7 mouse cellular contexts compared by ENCODE assay signal in the genomic region with DNA sequence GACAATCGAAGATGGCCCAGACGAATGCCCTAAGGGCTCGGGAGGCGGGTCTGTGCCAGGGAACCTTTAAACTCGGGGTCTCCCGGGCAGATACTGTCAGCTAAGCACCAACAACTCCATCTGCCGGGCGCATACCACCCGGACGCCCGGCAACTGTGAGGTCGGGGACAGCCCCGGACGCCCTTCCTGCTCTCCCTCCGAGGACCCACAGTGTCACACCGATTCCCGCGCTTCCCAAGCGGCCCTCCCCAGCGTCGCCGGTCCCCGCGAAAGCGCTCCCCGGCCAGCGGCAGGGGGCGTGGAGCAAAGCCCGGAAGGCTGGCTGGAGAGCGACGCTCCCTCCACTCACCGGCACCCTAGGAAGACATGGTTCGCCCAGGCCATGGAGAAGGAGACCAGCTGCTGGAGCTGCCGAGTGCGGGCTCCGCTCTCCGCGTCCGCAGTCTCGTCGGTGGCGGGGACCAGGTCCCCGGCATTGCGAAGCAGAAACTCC. TPM values are rescaled to one million over a fixed set of nuclear protein-coding genes. Genes with fewer than 3 reads are reported as not detected.
DNase-seq lines count a peak whose midpoint lies in the region; ATAC-seq and TF ChIP-seq lines count a peak whose summit lies in the region.

No protein-coding gene starts in this region.

- peaks cover 4% of the 10 kb centered on the region; the same call in 1 of the 2 replicates for H3K4me1 ChIP-seq in bone marrow macrophage, adult 2 months (ENCODE audit: control insufficient read depth, insufficient read depth, low read length)
- H3K4me1 ChIP-seq in forebrain, embryonic 16.5 days (replicated peaks; ENCODE audit: control insufficient read depth, insufficient read depth, low read length): peaks cover 17% of the 10 kb centered on the region
- H3K4me1 ChIP-seq in midbrain, embryonic 10.5 days: peaks cover 24% of the 10 kb centered on the region

- peak; percentile 34 for ATAC-seq in forebrain, embryonic 16.5 days

- H3K36me3 ChIP-seq in forebrain, embryonic 16.5 days (ENCODE audit: control insufficient read depth, insufficient read depth): peaks cover 15% of the 10 kb centered on the region
- H3K36me3 ChIP-seq in midbrain, embryonic 10.5 days: peaks cover 40% of the 10 kb centered on the region

- H3K9me3 ChIP-seq in forebrain, embryonic 16.5 days (ENCODE audit: control insufficient read depth, low read length): no peaks in the 10 kb centered on the region
- no peaks in the 10 kb centered on the region for H3K9me3 ChIP-seq in midbrain, embryonic 10.5 days (replicated peaks)

- WGBS in forebrain, embryonic 16.5 days: under 1% methylated on average over 44 of the region's 44 CpGs
- WGBS in midbrain, embryonic 10.5 days: under 1% methylated on average over 44 of the region's 44 CpGs

- peak overlapping the region; percentile 55 for H3K4me2 ChIP-seq in forebrain, embryonic 16.5 days (ENCODE audit: low read length)

- TF ChIP-seq CTCF in bone marrow macrophage, adult 2 months (IDR thresholded peaks at IDR 0.05; ENCODE audit: low read depth, low read length): no peak

- TF ChIP-seq POLR2A in bone marrow macrophage, adult 2 months (IDR thresholded peaks at IDR 0.05; ENCODE audit: borderline replicate concordance, low read depth, low read length): no peak

- peak overlapping the region; percentile 96 for H3K9ac ChIP-seq in forebrain, embryonic 16.5 days (replicated peaks; ENCODE audit: low read depth, low read length)

- peak; percentile 45 to 47 for DNase-seq in lung, adult 18-20 months
- DNase-seq in lung, postnatal 14 days: no peak
- peak; percentile 63 to 68 for DNase-seq in kidney, postnatal 36 days
- DNase-seq in midbrain, embryonic 10.5 days (ENCODE audit: low spot score): no peak
- peak; percentile 42 to 61 for DNase-seq in thymus, adult 18-20 months

- H3K4me3 ChIP-seq in bone marrow macrophage, adult 2 months (ENCODE audit: insufficient read depth, low read length): peak overlapping the region; percentile 81
- peak overlapping the region; percentile 99 for H3K4me3 ChIP-seq in forebrain, embryonic 16.5 days (replicated peaks; ENCODE audit: low read length)
- H3K4me3 ChIP-seq in midbrain, embryonic 10.5 days: peak overlapping the region; percentile 98

- H3K27ac ChIP-seq in bone marrow macrophage, adult 2 months (ENCODE audit: insufficient read depth, low read depth, low read length): peak overlapping the region; percentile 82
- peak overlapping the region; percentile 99 for H3K27ac ChIP-seq in forebrain, embryonic 16.5 days (ENCODE audit: low read length)
- peak overlapping the region; percentile 95 for H3K27ac ChIP-seq in midbrain, embryonic 10.5 days (replicated peaks)

- no peaks in the 10 kb centered on the region for H3K27me3 ChIP-seq in forebrain, embryonic 16.5 days (replicated peaks; ENCODE audit: control insufficient read depth, insufficient read depth, low read length)
- no peaks in the 10 kb centered on the region for H3K27me3 ChIP-seq in midbrain, embryonic 10.5 days (ENCODE audit: low read depth, poor library complexity, severe bottlenecking)

RNA-seq across cellular contexts. Expression of a gene that starts 0.5 kb away (rescaled TPM):
- 8.2 and 9.5 TPM in 2 replicates for polyA plus RNA-seq in bone marrow macrophage, adult 2 months (2012; ENCODE audit: insufficient read depth, insufficient read length, missing spikeins)
- polyA plus RNA-seq in forebrain, embryonic 16.5 days (2015; fragmentation: Nextera tagmentation; extraction: Ambion mirVana): 44.4 and 52.2 TPM in 2 replicates
- 38.5 and 44.3 TPM in 2 replicates for polyA plus RNA-seq in midbrain, embryonic 10.5 days (2016; fragmentation: Nextera tagmentation; extraction: Ambion mirVana)

RNA-seq across cellular contexts. Expression of a gene that starts 37.9 kb away (rescaled TPM):
- polyA plus RNA-seq in bone marrow macrophage, adult 2 months (2012; ENCODE audit: insufficient read depth, insufficient read length, missing spikeins): 45.5 and 47.4 TPM in 2 replicates
- 5.0 and 6.0 TPM in 2 replicates for polyA plus RNA-seq in forebrain, embryonic 16.5 days (2015; fragmentation: Nextera tagmentation; extraction: Ambion mirVana)
- polyA plus RNA-seq in midbrain, embryonic 10.5 days (2016; fragmentation: Nextera tagmentation; extraction: Ambion mirVana): 9.0 and 11.4 TPM in 2 replicates

Comparison
In these comparisons a context has a peak if more than half of its experiments do, and no peak if none do; other contexts are left out.
1. DNase-seq: peak in lung, adult 18-20 months (2 of 2), kidney, postnatal 36 days (2 of 2) and thymus, adult 18-20 months (2 of 2); none in lung, postnatal 14 days (single experiment) and midbrain, embryonic 10.5 days (single experiment).
2. Peak in every context shown above with its lines, with median percentiles within 50 percentile points of each other: H3K27ac ChIP-seq and H3K4me3 ChIP-seq.